In genomic region chr16:32853492-32854049, GRCm38 (mm10) we compare ENCODE assay signal across 12 mouse cellular contexts. TPM values are rescaled to one million over a fixed set of nuclear protein-coding genes. Genes with fewer than 3 reads are reported as not detected.
A peak's percentile ranks its signal among the peaks of the same experiment; 100 is the strongest.
DNase-seq lines count a peak whose midpoint lies in the region; ATAC-seq and TF ChIP-seq lines count a peak whose summit lies in the region.
"Had no signal": no experiment of that assay in that cellular context is flagged by ENCODE, and none has a peak within 500 bp of the region (broad histone marks: within the 10 kb centered on the region; RNA-seq: fewer than 3 reads in every experiment).

No protein-coding gene starts in this region.

- ATAC-seq in heart, postnatal 0 days (ENCODE audit: insufficient read depth, low read depth) = peak; percentile 44

- WGBS in heart, postnatal 0 days = 9% methylated on average over 13 of the region's 13 CpGs

- peaks cover 25% of the 10 kb centered on the region for H3K36me3 ChIP-seq in heart, postnatal 0 days (replicated peaks; ENCODE audit: control insufficient read depth, insufficient read depth, low read length)

- H3K27ac ChIP-seq in layer of hippocampus, adult 2 months = peak overlapping the region; percentile 55
- peak overlapping the region; percentile 95 for H3K27ac ChIP-seq in heart, postnatal 0 days (ENCODE audit: low read depth)
- H3K27ac ChIP-seq: neural tube, embryonic 12.5 days had no signal

- H3K4me3 ChIP-seq in layer of hippocampus, adult 2 months = no peak overlapping the region
- 0 out of 2 replicates have a peak overlapping the region, but pooled peaks have one; percentile 8 for H3K4me3 ChIP-seq in heart, postnatal 0 days (ENCODE audit: low read depth, low read length)
- H3K4me3 ChIP-seq: neural tube, embryonic 12.5 days had no signal

- no peak for TF ChIP-seq CTCF in layer of hippocampus, adult 2 months (conservative IDR thresholded peaks at IDR 0.05)
- no peak for TF ChIP-seq CTCF in heart, postnatal 0 days (IDR thresholded peaks at IDR 0.05; ENCODE audit: low read depth)

- H3K4me1 ChIP-seq in heart, postnatal 0 days (ENCODE audit: control insufficient read depth, insufficient read depth) = peaks cover 26% of the 10 kb centered on the region
- H3K4me1 ChIP-seq: neural tube, embryonic 12.5 days had no signal

- no peaks in the 10 kb centered on the region for H3K27me3 ChIP-seq in heart, postnatal 0 days (ENCODE audit: control insufficient read depth, insufficient read depth, low read length)
- H3K27me3 ChIP-seq: neural tube, embryonic 12.5 days had no signal

- TF ChIP-seq EP300 in heart, postnatal 0 days (IDR thresholded peaks at IDR 0.05; ENCODE audit: low read depth) = no peak; the same call in 1 of the 2 replicates

- no peak for DNase-seq in layer of hippocampus, adult 2 months (ENCODE audit: low spot score in 2 of 2)
- DNase-seq in layer of hippocampus, postnatal 14 days (ENCODE audit: low spot score in 2 of 2) = no peak
- peak; percentile 33 for DNase-seq in NIH3T3 (ENCODE audit: low read depth)
- DNase-seq in adrenal gland, postnatal 36 days = peak; percentile 31 to 55
- DNase-seq in heart, postnatal 0 days (ENCODE audit: low spot score) = peak; percentile 62
- DNase-seq in urinary bladder, postnatal 4 days (ENCODE audit: low spot score in 2 of 2) = no peak
- DNase-seq in embryo, embryonic 11 days = no peak
- DNase-seq: cerebellum, adult 9-11 months; lung, adult 18-20 months had no signal

- peak overlapping the region; percentile 46 for H3K4me2 ChIP-seq in heart, postnatal 0 days (ENCODE audit: low read depth, low read length)
- H3K4me2 ChIP-seq: neural tube, embryonic 12.5 days had no signal

- H3K9me3 ChIP-seq in heart, postnatal 0 days (replicated peaks; ENCODE audit: control insufficient read depth, low read length) = no peaks in the 10 kb centered on the region
- H3K9me3 ChIP-seq: neural tube, embryonic 12.5 days had no signal

- peak overlapping the region; percentile 48; the same call in 1 of the 2 replicates for H3K9ac ChIP-seq in heart, postnatal 0 days (replicated peaks; ENCODE audit: low read depth, low read length)
- H3K9ac ChIP-seq: neural tube, embryonic 12.5 days had no signal

RNA-seq across cellular contexts. Expression of gene Fyttd1, which starts 23.7 kb away (rescaled TPM):
- total RNA-seq in layer of hippocampus, adult 2 months (2021) = 100 to 1,000 TPM; 110 TPM
- total RNA-seq in layer of hippocampus, postnatal 14 days (2021) = 100 to 1,000 TPM; 111 to 121 TPM
- total RNA-seq in adrenal gland, postnatal 36 days (2021) = 100 to 1,000 TPM; 104 to 118 TPM
- 60.7 and 75.8 TPM in 2 replicates for total RNA-seq in heart, postnatal 0 days (2014; rRNA removed; ENCODE audit: low replicate concordance)
- polyA plus RNA-seq in heart, postnatal 0 days (2015; fragmentation: Nextera tagmentation; extraction: Ambion mirVana) = 118 and 120 TPM in 2 replicates

RNA-seq across cellular contexts. Expression of gene Rubcn, which starts 24.0 kb away (rescaled TPM):
- 10 to 100 TPM; 59.2 to 59.3 TPM for total RNA-seq in layer of hippocampus, adult 2 months (2021)
- total RNA-seq in layer of hippocampus, postnatal 14 days (2021) = 10 to 100 TPM; 54.4 to 58.6 TPM
- total RNA-seq in adrenal gland, postnatal 36 days (2021) = 10 to 100 TPM; 26.7 to 29.9 TPM
- total RNA-seq in heart, postnatal 0 days (2014; rRNA removed; ENCODE audit: low replicate concordance) = 53.5 and 66.7 TPM in 2 replicates
- 12.5 and 14.7 TPM in 2 replicates for polyA plus RNA-seq in heart, postnatal 0 days (2015; fragmentation: Nextera tagmentation; extraction: Ambion mirVana)

RNA-seq across cellular contexts. Expression of gene Smbd1, which starts 43.3 kb away (rescaled TPM):
- not detected for total RNA-seq in layer of hippocampus, adult 2 months (2021)
- total RNA-seq in layer of hippocampus, postnatal 14 days (2021) = not detected
- not detected for total RNA-seq in adrenal gland, postnatal 36 days (2021)
- not detected in 2 replicates for total RNA-seq in heart, postnatal 0 days (2014; rRNA removed; ENCODE audit: low replicate concordance)
- not detected in 2 replicates for polyA plus RNA-seq in heart, postnatal 0 days (2015; fragmentation: Nextera tagmentation; extraction: Ambion mirVana)
- total RNA-seq: gastrocnemius, adult 18-20 months had no signal
- polyA plus RNA-seq: neural tube, embryonic 12.5 days had no signal

RNA-seq across cellular contexts. Expression of gene Muc20, which starts 56.3 kb away (rescaled TPM):
- not detected for total RNA-seq in layer of hippocampus, adult 2 months (2021)
- total RNA-seq in layer of hippocampus, postnatal 14 days (2021) = not detected
- not detected for total RNA-seq in adrenal gland, postnatal 36 days (2021)
- total RNA-seq in heart, postnatal 0 days (2014; rRNA removed; ENCODE audit: low replicate concordance) = 0.12 TPM in 1 of 2 replicates, not detected in the other
- 0.18 TPM in 1 of 2 replicates, not detected in the other for polyA plus RNA-seq in heart, postnatal 0 days (2015; fragmentation: Nextera tagmentation; extraction: Ambion mirVana)
- polyA plus RNA-seq: large intestine, adult 2 months; neural tube, embryonic 12.5 days had no signal

Comparison
In these comparisons a context has a peak if more than half of its experiments do, and no peak if none do; other contexts are left out.
1. DNase-seq: peak in NIH3T3 (single experiment), adrenal gland, postnatal 36 days (2 of 2) and heart, postnatal 0 days (single experiment); none in layer of hippocampus, adult 2 months (0 of 2), layer of hippocampus, postnatal 14 days (0 of 2), urinary bladder, postnatal 4 days (0 of 2) and embryo, embryonic 11 days (single experiment).